Mouse (Mus musculus) heart, postnatal 0 days (tissue): ENCODE measurements at regions not wholly inside any gene's neighbourhood (a gene's known extent, or its start where the extent isn't known, plus 50 kb on each side); places are given as distances from the start of the nearest gene placed in this dataset.

ENCODE experiments used
- CTCF ChIP-seq: IDR thresholded peaks from 2 replicates; pipeline ENCODE4 v1.5.1; 2016; ENCODE audit warnings: antibody characterized with exemption, control low read depth, low read depth
- EP300 ChIP-seq: IDR thresholded peaks from 2 replicates; pipeline ENCODE4 v1.6.1; 2016; ENCODE audit warnings: antibody characterized with exemption, low read depth

DNA sequence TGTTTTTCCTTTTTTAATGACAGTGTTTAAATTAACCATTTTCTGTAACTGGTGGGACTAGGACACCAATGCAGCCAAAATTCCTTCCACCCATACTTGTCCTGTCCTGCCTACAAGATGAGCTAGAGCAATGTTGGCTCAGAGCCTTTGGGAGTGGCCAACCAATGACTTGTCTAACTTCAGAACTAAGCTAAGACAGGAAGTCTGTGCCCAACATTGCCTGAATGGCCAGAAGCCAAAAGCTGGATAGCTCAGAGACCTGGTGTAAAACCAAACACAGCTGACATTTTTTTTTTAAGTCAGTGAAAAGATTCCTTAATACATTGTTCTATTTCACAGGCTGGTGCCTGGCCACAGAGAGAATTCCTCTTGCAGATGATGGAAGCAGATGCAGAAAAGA is 1433.5 kb upstream of the 1700008P02Rik start:
- no peak for TF ChIP-seq EP300
- no peak for TF ChIP-seq CTCF
